Mouse (Mus musculus) right cerebral cortex, postnatal 14 days (tissue): ENCODE measurements at regions not wholly inside any gene's neighbourhood (a gene's known extent, or its start where the extent isn't known, plus 50 kb on each side); places are given as distances from the start of the nearest gene placed in this dataset.

Experiments
- DNase-seq: peaks from one replicate; pipeline ENCODE4 v3.0.0; 2022

GRCm38 (mm10) chr1:169155484-169156459, 375.5 kb downstream of the Nuf2 start:
- peak; percentile 53 for DNase-seq

- no peak for DNase-seq
These were observed 389.0 kb downstream of the Nuf2 start for GRCm38 (mm10) chr1:169142216-169142615.

- DNase-seq: no peak
These were observed 391.2 kb downstream of the Nuf2 start for GRCm38 (mm10) chr1:169140056-169140455.

- no peak for DNase-seq
These were observed 391.8 kb downstream of the Nuf2 start for GRCm38 (mm10) chr1:169139507-169139906.

- no peak for DNase-seq
These were observed 392.1 kb downstream of the Nuf2 start for GRCm38 (mm10) chr1:169139184-169139486.

- no peak for DNase-seq
These were observed 392.7 kb downstream of the Nuf2 start for GRCm38 (mm10) chr1:169138404-169139183.

- DNase-seq: no peak
These were observed 395.7 kb downstream of the Nuf2 start for GRCm38 (mm10) chr1:169135542-169135941.

- no peak for DNase-seq
These were observed 427.6 kb downstream of the Nuf2 start for GRCm38 (mm10) chr1:169103669-169104068.

GRCm38 (mm10) chr1:169103113-169103512, 428.2 kb downstream of the Nuf2 start:
- no peak for DNase-seq

GRCm38 (mm10) chr1:169099221-169099620, 432.0 kb downstream of the Nuf2 start:
- peak; percentile 9 for DNase-seq

GRCm38 (mm10) chr1:169096737-169097136, 434.5 kb downstream of the Nuf2 start:
- DNase-seq: no peak

- peak; percentile 7 for DNase-seq
These were observed 437.5 kb downstream of the Nuf2 start for GRCm38 (mm10) chr1:169093602-169094354.

- no peak for DNase-seq
These were observed 445.2 kb downstream of the Nuf2 start for GRCm38 (mm10) chr1:169086032-169086431.

- DNase-seq: no peak
These were observed 450.6 kb downstream of the Nuf2 start for GRCm38 (mm10) chr1:169080686-169081085.

- no peak for DNase-seq
These were observed 454.0 kb downstream of the Nuf2 start for GRCm38 (mm10) chr1:169077228-169077627.

- DNase-seq: no peak
These were observed 455.3 kb downstream of the Nuf2 start for GRCm38 (mm10) chr1:169076006-169076405.

- DNase-seq: no peak
These were observed 459.9 kb downstream of the Nuf2 start for GRCm38 (mm10) chr1:169071366-169071765.

GRCm38 (mm10) chr1:169069647-169070046, 461.6 kb downstream of the Nuf2 start:
- no peak for DNase-seq

GRCm38 (mm10) chr1:169066795-169067194, 464.5 kb downstream of the Nuf2 start:
- DNase-seq: no peak

GRCm38 (mm10) chr1:169060627-169061026, 470.6 kb downstream of the Nuf2 start:
- DNase-seq: no peak

GRCm38 (mm10) chr1:169060145-169060544, 471.1 kb downstream of the Nuf2 start:
- DNase-seq: no peak

- DNase-seq: no peak
These were observed 479.4 kb downstream of the Nuf2 start for GRCm38 (mm10) chr1:169051863-169052257.
